Mouse (Mus musculus) layer of hippocampus, adult 9-10 months (tissue): ENCODE data around the gene Pabpn1.
A peak's percentile ranks its signal among the peaks of the same experiment; 100 is the strongest.
"Not testable (repeated sequence)": the region's sequence is repeated elsewhere in the genome, so short reads cannot be mapped to it uniquely, and the experiment has no call there.

ENCODE experiments used
- DNase-seq: peaks from one replicate; pipeline ENCODE4 v3.0.0; 2022; ENCODE audit warnings: low spot score

The Pabpn1 gene

DNA sequence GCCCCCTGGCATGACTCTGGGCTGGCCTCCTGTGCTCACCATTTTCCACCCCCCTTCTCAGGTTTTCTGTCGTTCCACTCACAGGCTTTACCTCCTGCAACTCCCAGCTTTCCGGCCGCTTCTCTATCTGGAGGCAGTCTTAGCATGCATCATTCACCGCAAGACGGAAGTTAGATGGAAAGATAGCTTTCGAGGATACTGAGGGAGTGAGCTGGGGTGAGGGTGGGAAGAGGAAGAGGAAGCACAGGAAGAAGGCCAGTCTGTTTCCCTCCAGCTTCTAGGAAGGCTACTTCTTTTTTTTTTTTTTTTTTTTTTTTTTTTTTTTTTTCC lies 44.5 kb downstream of the Pabpn1 start:
- no peak for DNase-seq

DNA sequence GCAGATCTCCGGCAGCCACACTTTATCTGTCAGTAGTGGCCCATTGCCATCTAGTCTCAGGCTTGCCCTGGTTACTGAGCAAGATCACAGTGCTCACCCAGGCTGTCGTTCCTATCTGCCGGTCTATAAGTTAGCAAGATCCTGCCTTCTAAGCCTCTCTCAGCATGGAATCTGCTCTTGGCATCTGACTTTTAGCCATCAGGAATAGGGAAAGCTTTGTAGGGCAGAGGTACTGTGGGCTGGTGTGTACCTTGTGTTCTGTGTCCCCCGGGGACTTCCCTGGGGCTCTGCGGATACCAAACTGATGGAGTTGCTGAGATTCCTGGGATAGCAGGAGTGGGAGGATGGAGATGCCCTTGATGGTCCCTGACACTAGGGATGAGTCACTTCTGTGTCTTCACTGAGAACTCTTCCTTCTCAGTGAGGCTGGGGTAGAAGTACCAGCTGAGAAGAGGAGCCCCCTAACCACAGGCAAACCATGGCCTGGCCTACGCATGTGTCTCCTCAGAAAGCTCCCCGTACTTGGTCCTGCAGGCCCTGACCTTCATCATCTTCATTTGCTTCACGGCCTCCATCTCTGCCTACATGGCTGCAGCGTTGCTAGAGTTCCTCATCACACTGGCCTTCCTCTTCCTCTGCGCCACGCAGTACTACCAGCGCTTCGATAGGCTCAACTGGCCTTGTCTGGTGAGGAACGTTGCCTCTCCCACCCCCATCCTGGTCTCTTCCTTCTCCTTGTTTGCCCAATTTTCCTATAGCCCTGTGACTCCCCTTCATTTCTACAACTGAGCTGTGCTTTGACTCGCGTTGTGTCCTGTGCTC lies 45.3 kb downstream of the Pabpn1 start:
- DNase-seq: no peak

DNA sequence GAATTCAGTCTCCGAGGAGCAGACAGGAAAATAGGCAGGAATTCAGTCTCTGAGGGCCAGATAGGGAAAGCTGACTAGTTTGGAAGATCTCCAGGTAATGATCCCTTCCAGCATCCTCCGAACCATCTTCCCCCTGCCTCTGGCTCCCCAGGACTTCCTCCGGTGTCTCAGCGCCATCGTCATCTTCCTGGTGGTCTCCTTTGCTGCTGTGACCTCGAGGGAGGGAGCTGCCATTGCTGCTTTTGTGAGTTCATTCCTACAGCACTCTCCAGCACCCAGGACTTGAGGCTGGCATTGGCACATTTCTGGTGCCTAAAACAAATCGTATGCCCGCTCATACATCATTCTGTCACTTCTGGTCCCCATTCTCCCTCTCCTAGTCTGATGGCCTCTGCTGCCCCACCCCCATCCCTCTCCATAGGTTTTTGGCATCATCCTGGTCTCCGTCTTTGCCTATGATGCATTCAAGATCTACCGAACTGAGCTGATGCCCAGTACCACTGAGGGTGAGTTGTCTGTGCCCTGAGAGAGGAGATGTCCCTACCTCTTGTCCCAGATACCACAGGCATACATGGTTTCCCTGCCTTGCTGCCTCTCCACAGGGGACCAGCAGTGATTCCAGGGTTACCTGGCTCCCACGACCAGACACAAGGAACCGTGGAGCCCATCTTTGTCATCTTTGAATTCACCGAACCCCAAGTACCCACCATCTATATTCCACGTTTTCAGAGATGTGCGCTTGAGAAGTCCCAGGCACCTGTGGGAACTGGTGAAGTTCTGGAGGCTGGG lies 46.3 kb downstream of the Pabpn1 start:
- DNase-seq: no peak

DNA sequence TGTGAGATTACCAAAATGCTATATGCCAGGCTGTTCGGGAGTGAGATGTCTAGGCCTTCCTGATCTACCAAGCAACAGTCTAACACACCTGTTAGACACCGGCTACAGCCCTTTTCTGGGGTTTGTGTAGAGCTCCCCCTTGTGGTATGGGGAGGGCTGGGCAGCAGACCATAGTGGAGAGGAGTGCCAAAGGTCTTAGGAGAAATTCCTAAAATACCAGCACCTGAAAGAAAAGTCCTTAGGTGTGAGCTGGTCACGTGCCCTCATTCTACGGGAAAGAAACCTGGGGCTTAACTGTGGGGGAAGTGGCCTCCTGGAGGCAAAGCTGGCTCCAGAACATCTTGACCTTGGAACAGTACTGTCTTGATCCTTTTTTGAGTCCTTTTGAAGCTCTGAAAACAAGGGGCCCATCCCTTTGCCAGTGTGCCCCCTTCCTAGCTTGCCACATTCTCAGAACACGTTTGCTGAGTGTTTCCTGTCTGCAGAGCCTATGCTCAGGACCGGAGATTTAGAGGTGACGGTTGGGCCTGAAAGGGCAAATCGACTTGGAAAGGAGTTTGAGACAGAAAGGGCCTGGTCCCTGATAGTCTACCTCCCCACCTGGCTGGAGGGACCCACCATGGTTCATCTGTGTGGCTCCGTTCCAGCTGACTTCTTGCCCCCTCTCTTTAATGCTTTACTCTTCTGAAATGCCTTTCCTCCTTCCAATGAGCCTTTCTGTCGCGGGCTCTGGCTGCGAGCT lies 47.3 kb downstream of the Pabpn1 start:
- DNase-seq: peak; percentile 22

DNA sequence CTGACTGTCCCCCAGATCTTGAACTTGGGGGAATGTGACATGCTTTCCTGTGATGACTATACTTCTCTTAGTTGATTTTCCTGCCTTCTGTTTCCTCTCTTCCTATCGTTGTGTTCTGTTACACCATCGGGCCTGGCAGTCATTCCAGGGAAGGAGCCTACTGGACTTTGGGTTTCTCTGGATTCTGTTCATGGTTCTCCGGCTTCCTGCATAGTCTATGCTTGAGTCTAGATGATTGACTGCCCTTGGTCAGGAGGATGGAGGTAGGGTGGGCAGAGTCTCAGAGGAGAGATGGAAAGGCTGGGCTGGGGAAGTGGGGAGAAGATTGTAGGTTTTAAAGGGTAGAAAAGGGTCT lies 47.9 kb downstream of the Pabpn1 start:
- no peak for DNase-seq

DNA sequence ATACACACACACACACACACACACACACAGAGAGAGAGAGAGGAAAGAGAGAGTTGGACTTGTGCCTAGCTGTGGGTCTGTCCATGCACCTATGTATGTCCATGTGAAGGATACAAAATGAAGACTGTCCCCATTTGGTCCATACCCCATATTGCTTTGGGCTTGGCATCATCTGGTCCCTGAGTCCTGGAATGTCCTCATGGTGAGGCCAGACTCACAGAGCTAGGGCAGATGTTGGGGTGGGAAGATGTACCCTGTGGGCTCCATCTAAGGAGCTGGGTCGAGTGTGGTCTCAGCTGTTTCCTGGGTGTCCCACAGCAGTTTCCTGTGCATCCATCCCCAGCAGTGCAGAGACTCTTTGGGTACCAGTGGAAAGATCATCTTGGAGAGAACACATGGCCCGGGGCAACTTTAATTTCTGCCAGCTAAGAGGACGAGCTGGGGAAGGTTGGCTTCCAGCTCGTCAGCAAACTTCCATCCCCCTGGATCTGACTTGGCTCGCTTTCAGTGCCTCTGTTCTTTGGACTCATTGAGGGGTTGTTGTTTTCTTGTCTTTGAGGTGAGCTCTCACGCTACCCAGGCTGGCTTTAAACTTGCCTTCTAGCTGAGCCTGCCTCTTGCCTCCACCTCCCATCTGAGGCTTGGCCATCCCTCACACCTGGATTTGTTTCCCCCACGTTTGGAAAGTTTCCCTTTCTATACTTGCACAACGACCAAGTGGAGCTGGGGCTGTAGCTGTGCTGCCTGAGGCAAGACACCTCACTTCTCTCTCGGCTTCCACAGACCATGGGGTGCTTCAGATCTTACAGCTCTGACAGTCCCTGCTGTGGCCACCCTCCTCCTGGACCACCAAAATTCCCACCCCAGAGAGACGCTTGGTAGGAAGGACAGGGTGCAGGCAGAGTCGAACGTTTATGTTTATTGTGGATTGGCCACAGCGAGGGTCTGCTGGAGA lies 49.0 kb downstream of the Pabpn1 start:
- DNase-seq: no peak

DNA sequence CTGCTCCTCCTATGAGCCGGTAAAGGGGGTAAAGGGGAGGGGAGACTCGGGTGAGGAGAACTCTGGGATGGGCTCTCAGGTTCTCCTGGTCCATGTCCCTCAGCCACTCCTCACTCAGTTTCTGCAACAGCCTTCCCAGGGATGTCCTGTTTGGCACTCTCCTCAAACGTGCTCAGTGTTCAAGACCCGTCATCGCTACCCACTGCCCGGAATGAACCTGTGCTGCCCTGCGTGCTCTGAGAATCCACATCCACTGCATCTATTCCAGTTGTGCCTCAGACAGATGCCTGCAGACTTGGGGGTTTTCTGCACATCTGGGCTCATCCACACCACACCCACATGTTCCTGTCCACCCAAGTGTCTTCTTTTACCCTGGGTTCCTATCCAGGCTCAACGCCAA lies 50.2 kb downstream of the Pabpn1 start:
- no peak for DNase-seq

DNA sequence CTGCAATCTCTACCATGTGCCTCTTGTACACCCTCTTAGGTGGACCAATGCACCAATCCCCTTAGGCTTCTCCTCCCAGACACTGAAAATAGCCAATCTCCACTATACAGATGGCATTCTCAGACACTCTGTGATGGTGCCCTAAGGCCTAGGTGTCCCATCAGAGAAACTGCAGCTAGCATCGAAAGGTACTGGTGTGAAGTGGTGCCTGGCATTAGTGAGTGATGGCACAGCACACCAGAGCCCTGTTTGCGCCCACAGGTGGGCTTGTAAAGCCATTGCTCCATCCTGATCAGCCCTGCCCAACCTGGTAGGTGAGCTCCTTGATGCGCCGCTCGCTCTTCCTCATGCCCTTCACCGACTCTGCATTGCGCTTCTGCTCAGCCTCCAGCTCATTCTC lies 51.7 kb downstream of the Pabpn1 start:
- no peak for DNase-seq

DNA sequence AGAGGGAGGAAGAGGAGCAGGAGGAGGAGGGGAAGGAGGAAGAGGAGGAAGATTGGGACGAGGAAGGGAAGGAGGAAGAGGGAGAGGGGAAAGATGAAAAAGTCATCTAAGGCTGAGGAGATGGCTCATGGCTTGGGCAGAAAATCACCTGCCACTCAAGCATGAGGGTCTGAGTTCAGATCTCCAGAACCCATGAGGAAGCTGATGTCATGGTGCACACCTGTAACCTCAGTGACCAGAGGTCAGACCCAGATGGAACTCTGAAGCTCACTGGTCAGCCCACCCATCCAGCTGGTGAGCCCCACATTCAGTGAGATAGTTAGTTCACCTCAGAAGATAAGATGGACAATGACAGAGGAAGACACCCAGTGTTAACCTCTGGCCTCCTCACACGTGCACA lies 52.6 kb downstream of the Pabpn1 start:
- no peak for DNase-seq

DNA sequence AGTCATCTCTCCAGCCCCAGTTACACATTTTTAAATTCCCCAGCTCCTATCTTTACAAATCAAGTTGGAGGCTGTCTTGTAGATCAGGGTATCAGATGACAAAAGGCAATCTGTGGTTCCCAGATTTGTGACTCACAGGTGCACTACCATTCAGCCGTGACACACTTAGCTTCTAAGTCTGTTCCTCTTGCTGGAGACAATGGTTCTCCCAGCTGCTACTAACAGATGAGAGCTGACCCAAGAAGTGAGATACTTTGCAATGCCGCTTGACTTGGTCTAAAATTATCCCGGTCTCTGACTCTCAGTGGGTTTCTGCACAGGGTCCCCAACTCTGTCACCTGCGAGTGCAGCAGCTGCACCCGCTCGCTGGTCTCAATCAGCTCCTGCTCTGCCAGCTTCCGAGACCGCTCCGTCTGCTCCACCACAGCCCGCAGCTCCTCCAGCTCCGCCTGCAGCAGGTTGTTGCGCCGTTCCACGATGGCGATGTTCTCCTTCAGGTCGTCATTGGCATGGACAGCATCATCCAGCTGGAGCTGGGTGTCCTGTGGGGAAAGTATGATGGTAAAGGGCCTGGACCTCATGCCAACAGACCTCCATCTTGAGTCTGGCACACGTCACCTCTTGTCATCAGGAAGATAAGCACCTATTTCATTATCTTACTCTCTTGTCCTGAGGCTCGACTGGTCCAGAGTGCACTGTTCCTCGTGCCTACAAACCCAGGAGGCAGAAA lies 53.8 kb downstream of the Pabpn1 start:
- no peak for DNase-seq

DNA sequence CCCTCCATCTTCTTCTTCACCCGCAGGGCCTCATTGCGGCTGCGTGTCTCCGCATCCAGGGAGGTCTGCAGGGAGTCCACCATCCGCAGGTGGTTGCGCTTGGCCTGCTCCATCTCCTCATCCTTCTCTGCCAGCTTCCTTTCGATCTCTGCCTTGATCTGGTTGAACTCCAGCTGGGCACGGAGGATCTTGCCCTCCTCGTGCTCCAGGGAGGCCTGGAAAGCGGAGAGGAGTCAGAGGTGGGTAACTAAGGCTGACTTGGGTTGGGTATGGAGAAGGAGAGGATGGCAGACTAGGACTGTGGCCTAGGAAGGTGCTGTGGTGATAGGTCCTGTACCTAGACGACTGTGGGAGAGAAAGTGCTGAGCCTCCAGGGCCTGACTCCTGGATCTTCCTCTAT lies 54.7 kb downstream of the Pabpn1 start:
- DNase-seq: not testable (repeated sequence)
